Mouse (Mus musculus) midbrain, embryonic 16.5 days (tissue): Measurements from ENCODE around the gene Btbd8. TPM values are rescaled to one million over a fixed set of nuclear protein-coding genes. Genes with fewer than 3 reads are reported as not detected.

Experiments used
- ATAC-seq: fragments of 200-750 bp; cut with Nextera tagmentation; 2 replicates; pipeline ENCODE4 v1.8.0; 2017; ENCODE audit warnings: moderate TSS enrichment
- H3K27ac ChIP-seq: fragments of 300-500 bp; sonication (generic); 2 replicates; pipeline ENCODE4 v1.5.1; 2014; ENCODE audit warnings: mild to moderate bottlenecking, low read length, mixed read lengths
- H3K27me3 ChIP-seq: fragments of 300-500 bp; sonication (generic); 2 replicates; pipeline ENCODE4 v1.6.1; 2014; ENCODE audit warnings: low read depth, low read length, mixed read lengths; ENCODE audit not compliant: control insufficient read depth, insufficient read depth
- H3K36me3 ChIP-seq: fragments of 300-500 bp; sonication (generic); 2 replicates; pipeline ENCODE4 v1.6.1; 2014; ENCODE audit warnings: mild to moderate bottlenecking, low read length, moderate library complexity, mixed read lengths; ENCODE audit not compliant: control insufficient read depth, insufficient read depth
- H3K4me1 ChIP-seq: fragments of 300-500 bp; sonication (generic); 2 replicates; pipeline ENCODE4 v1.6.1; 2014; ENCODE audit warnings: mild to moderate bottlenecking, low read length, mixed read lengths; ENCODE audit not compliant: control insufficient read depth, insufficient read depth
- H3K4me2 ChIP-seq: fragments of 300-500 bp; sonication (generic); 2 replicates; pipeline ENCODE4 v1.6.1; 2014; ENCODE audit warnings: mild to moderate bottlenecking, low read length, mixed read lengths
- H3K4me3 ChIP-seq: fragments of 300-500 bp; sonication (generic); 2 replicates; pipeline ENCODE4 v1.5.1; 2014; ENCODE audit warnings: low read depth, mild to moderate bottlenecking, low read length, moderate library complexity, mixed read lengths
- H3K9ac ChIP-seq: fragments of 300-500 bp; sonication (generic); 2 replicates; pipeline ENCODE4 v1.6.1; 2014; ENCODE audit warnings: low read depth, low read length, mixed read lengths
- H3K9me3 ChIP-seq: fragments of 300-500 bp; sonication (generic); replicated peaks from 2 replicates; pipeline ENCODE4 v1.6.1; 2014; ENCODE audit warnings: mild to moderate bottlenecking, low read length, mixed read lengths; ENCODE audit not compliant: control insufficient read depth, poor library complexity, severe bottlenecking
- WGBS: fragments of 180-500 bp; shearing (Covaris S2); extraction: QIAGEN DNeasy Blood & Tissue Kit; methylation state at CpG from one replicate; pipeline ENCODE4 v1.1.7; 2014; 5-methylcytosine and 5-hydroxymethylcytosine counted together
- polyA plus RNA-seq: library from polyadenylated mRNA; unstranded; fragments of >200 nt; fragmentation: Nextera tagmentation; extraction: Ambion mirVana; gene quantifications from 2 replicates; pipeline ENCODE4 v1.2.1, GENCODE M21; 2015

Gene Btbd8
- polyA plus RNA-seq, 1 experiment from 2014 or later = 23.5 TPM

- Histone ChIP-seq H3K36me3 (no peaks in the 10 kb centered on the region), H3K27me3 (no peaks in the 10 kb centered on the region), H3K9ac (no peak overlapping the region), H3K4me3 (no peak overlapping the region), H3K4me2 (no peak overlapping the region), H3K9me3 (no peaks in the 10 kb centered on the region), H3K4me1 (no peaks in the 10 kb centered on the region), H3K27ac (no peak overlapping the region)
- ATAC-seq = no peak
- 72% methylated on average over 4 of the region's 4 CpGs for WGBS
Observed at GRCm38 (mm10) chr5:107411326-107411725, 26.5 kb upstream of the Btbd8 start.

GRCm38 (mm10) chr5:107412285-107412684 is 25.5 kb upstream of the Btbd8 start:
- 77% methylated on average over 2 of the region's 2 CpGs for WGBS
- no peak for ATAC-seq
- no peak overlapping the region for H3K4me2 ChIP-seq
- no peaks in the 10 kb centered on the region for H3K27me3 ChIP-seq
- no peaks in the 10 kb centered on the region for H3K36me3 ChIP-seq
- no peak overlapping the region for H3K27ac ChIP-seq
- H3K4me3 ChIP-seq = no peak overlapping the region
- H3K4me1 ChIP-seq = no peaks in the 10 kb centered on the region
- H3K9me3 ChIP-seq = no peaks in the 10 kb centered on the region
- H3K9ac ChIP-seq = no peak overlapping the region

- no peak overlapping the region for H3K4me3 ChIP-seq
- H3K9ac ChIP-seq = no peak overlapping the region
- 84% methylated on average over 2 of the region's 2 CpGs for WGBS
- H3K36me3 ChIP-seq = no peaks in the 10 kb centered on the region
- no peak for ATAC-seq
- no peak overlapping the region for H3K4me2 ChIP-seq
- no peaks in the 10 kb centered on the region for H3K27me3 ChIP-seq
- H3K4me1 ChIP-seq = no peaks in the 10 kb centered on the region
- no peak overlapping the region for H3K27ac ChIP-seq
- H3K9me3 ChIP-seq = no peaks in the 10 kb centered on the region
Observed at GRCm38 (mm10) chr5:107415098-107415497, 22.7 kb upstream of the Btbd8 start.

- Histone ChIP-seq H3K4me2 (no peak overlapping the region), H3K27ac (no peak overlapping the region), H3K9ac (no peak overlapping the region), H3K27me3 (no peaks in the 10 kb centered on the region), H3K9me3 (no peaks in the 10 kb centered on the region), H3K36me3 (no peaks in the 10 kb centered on the region), H3K4me3 (no peak overlapping the region), H3K4me1 (no peaks in the 10 kb centered on the region)
- no peak for ATAC-seq
- 54% methylated on average over 1 of the region's 1 CpGs for WGBS
Observed at GRCm38 (mm10) chr5:107421676-107422075, 16.1 kb upstream of the Btbd8 start.

- no peaks in the 10 kb centered on the region for H3K27me3 ChIP-seq
- 83% methylated on average over 3 of the region's 3 CpGs for WGBS
- no peak for ATAC-seq
- H3K4me3 ChIP-seq = no peak within 1 kb of the TSS
- H3K4me1 ChIP-seq = no peaks in the 10 kb centered on the region
- H3K9ac ChIP-seq = no peak within 1 kb of the TSS
- H3K27ac ChIP-seq = no peak within 1 kb of the TSS
- no peaks in the 10 kb centered on the region for H3K9me3 ChIP-seq
- no peak within 1 kb of the TSS for H3K4me2 ChIP-seq
- H3K36me3 ChIP-seq = no peaks in the 10 kb centered on the region
Observed at GRCm38 (mm10) chr5:107431249-107431648, 6.5 kb upstream of the Btbd8 start, which contains the start of gene Lpcat2b. TSS of gene Lpcat2b (plus strand) at chr5:107431549.

GRCm38 (mm10) chr5:107434001-107434400 is 3.8 kb upstream of the Btbd8 start:
- Histone ChIP-seq H3K9me3 (no peaks in the 10 kb centered on the region), H3K9ac (no peak overlapping the region), H3K27ac (no peak overlapping the region), H3K4me3 (no peak overlapping the region), H3K36me3 (no peaks in the 10 kb centered on the region), H3K4me1 (peaks cover 11% of the 10 kb centered on the region), H3K4me2 (no peak overlapping the region), H3K27me3 (no peaks in the 10 kb centered on the region)
- WGBS = 84% methylated on average over 5 of the region's 5 CpGs
- ATAC-seq = no peak

- WGBS = 96% methylated on average over 6 of the region's 6 CpGs
- Histone ChIP-seq H3K36me3 (no peaks in the 10 kb centered on the region), H3K4me3 (no peak overlapping the region), H3K9me3 (no peaks in the 10 kb centered on the region), H3K4me2 (no peak overlapping the region), H3K27ac (no peak overlapping the region), H3K9ac (no peak overlapping the region), H3K4me1 (peaks cover 11% of the 10 kb centered on the region), H3K27me3 (no peaks in the 10 kb centered on the region)
- no peak for ATAC-seq
Observed at GRCm38 (mm10) chr5:107436185-107436584, 1.6 kb upstream of the Btbd8 start.

- Histone ChIP-seq H3K4me1 (peaks cover 11% of the 10 kb centered on the region), H3K27ac (no peak overlapping the region), H3K36me3 (no peaks in the 10 kb centered on the region), H3K4me3 (no peak overlapping the region), H3K27me3 (no peaks in the 10 kb centered on the region), H3K9me3 (no peaks in the 10 kb centered on the region), H3K9ac (no peak overlapping the region), H3K4me2 (no peak overlapping the region)
- ATAC-seq = no peak
- WGBS = 81% methylated on average over 6 of the region's 6 CpGs
Observed at GRCm38 (mm10) chr5:107436587-107437209, 1.1 kb upstream of the Btbd8 start.

- peak overlapping the region; percentile 94 for H3K27ac ChIP-seq
- H3K4me3 ChIP-seq = peak overlapping the region; percentile 85
- no peaks in the 10 kb centered on the region for H3K27me3 ChIP-seq
- peak overlapping the region; percentile 81 for H3K4me2 ChIP-seq
- no peaks in the 10 kb centered on the region for H3K36me3 ChIP-seq
- ATAC-seq = peak; percentile 47
- H3K4me1 ChIP-seq = peaks cover 11% of the 10 kb centered on the region
- WGBS = 21% methylated on average over 7 of the region's 7 CpGs
- H3K9ac ChIP-seq = peak overlapping the region; percentile 96
- no peaks in the 10 kb centered on the region for H3K9me3 ChIP-seq
Observed at GRCm38 (mm10) chr5:107438353-107438752, 556 bp downstream of the Btbd8 start.
